Mouse (Mus musculus): ENCODE data around the gene BC048507.

DNA sequence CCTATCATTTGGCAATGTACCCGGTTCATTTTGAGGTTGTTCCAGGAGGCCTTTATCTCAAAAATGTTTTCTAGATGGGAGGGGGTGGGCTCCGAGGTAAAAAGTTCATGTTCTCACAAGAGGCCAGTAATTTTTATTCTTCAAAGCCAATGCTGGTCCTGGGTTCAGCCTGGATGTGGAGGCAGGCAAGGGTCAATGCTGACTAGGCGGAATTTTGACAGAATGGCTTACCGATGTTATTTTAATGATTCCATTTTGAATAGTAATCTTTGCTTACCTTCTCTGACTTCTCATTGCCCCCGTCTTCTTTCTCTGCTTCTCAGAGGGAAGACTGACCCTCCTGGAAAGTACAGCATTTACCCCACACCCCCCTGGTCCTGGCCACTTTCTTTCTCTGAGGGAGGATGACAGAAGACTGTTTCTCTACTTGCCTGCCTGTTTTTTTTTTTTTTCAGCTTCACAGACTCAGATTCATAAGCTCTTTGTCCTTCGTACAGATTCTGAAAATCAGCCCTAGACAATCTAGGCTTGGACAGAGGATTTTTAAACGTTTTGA, 13.7 kb downstream of the BC048507 start:
- TF ChIP-seq CTCF (IDR thresholded peaks at IDR 0.05; ENCODE audit: borderline replicate concordance, control insufficient read depth, extremely low read depth, insufficient read depth, low read length, poor library complexity) (no peak), POLR2A (IDR thresholded peaks at IDR 0.05; ENCODE audit: control insufficient read depth, extremely low read depth, insufficient read depth, low read length, poor library complexity) (no peak)

All from thymus, adult 2 months (tissue).